Mouse (Mus musculus): Measurements from ENCODE around the gene Ptgr2. TPM values are rescaled to one million over a fixed set of nuclear protein-coding genes. Genes with fewer than 3 reads are reported as not detected.

Ptgr2 gene
- polyA plus RNA-seq, 1 experiment from 2014 or later, result 34.9 TPM

Other genes starting within 250 kb of the Ptgr2 start
- gene Acot4, start 246.9 kb upstream of the Ptgr2 start, polyA plus RNA-seq (2016; fragmentation: Nextera tagmentation; extraction: Ambion mirVana), result 6.4 and 6.6 TPM in 2 replicates
- not detected in 2 replicates for gene Gm49366, start 246.3 kb upstream of the Ptgr2 start, polyA plus RNA-seq (2016; fragmentation: Nextera tagmentation; extraction: Ambion mirVana)
- gene Acot3, start 233.1 kb upstream of the Ptgr2 start, polyA plus RNA-seq (2016; fragmentation: Nextera tagmentation; extraction: Ambion mirVana), result 2.9 and 3.6 TPM in 2 replicates
- not detected in 2 replicates for gene Acot5, start 215.9 kb upstream of the Ptgr2 start, polyA plus RNA-seq (2016; fragmentation: Nextera tagmentation; extraction: Ambion mirVana)
- gene Acot6, start 184.6 kb upstream of the Ptgr2 start, polyA plus RNA-seq (2016; fragmentation: Nextera tagmentation; extraction: Ambion mirVana), result 0.48 and 0.54 TPM in 2 replicates
- gene Dnal1, start 170.9 kb upstream of the Ptgr2 start, polyA plus RNA-seq (2016; fragmentation: Nextera tagmentation; extraction: Ambion mirVana), result 0.73 and 1.1 TPM in 2 replicates
- gene Pnma1, start 136.7 kb upstream of the Ptgr2 start, polyA plus RNA-seq (2016; fragmentation: Nextera tagmentation; extraction: Ambion mirVana), result 0.08 and 0.20 TPM in 2 replicates
- gene Elmsan1, start 66.4 kb upstream of the Ptgr2 start, polyA plus RNA-seq (2016; fragmentation: Nextera tagmentation; extraction: Ambion mirVana), result 6.9 and 8.0 TPM in 2 replicates
- gene Zfp410, start 31.6 kb downstream of the Ptgr2 start, polyA plus RNA-seq (2016; fragmentation: Nextera tagmentation; extraction: Ambion mirVana), result 51.0 and 51.9 TPM in 2 replicates
- gene Coq6, start 76.4 kb downstream of the Ptgr2 start, polyA plus RNA-seq (2016; fragmentation: Nextera tagmentation; extraction: Ambion mirVana), result 31.9 and 34.1 TPM in 2 replicates
- 2.3 and 2.4 TPM in 2 replicates for gene Fam161b, start 76.6 kb downstream of the Ptgr2 start, polyA plus RNA-seq (2016; fragmentation: Nextera tagmentation; extraction: Ambion mirVana)
- 11.5 and 12.0 TPM in 2 replicates for gene Entpd5, start 123.8 kb downstream of the Ptgr2 start, polyA plus RNA-seq (2016; fragmentation: Nextera tagmentation; extraction: Ambion mirVana)
- 0.51 and 0.78 TPM in 2 replicates for gene Bbof1, start 123.8 kb downstream of the Ptgr2 start, polyA plus RNA-seq (2016; fragmentation: Nextera tagmentation; extraction: Ambion mirVana)
- gene Rnf113a2, start 132.0 kb downstream of the Ptgr2 start, polyA plus RNA-seq (2016; fragmentation: Nextera tagmentation; extraction: Ambion mirVana), result 17.7 and 18.2 TPM in 2 replicates
- gene Aldh6a1, start 165.8 kb downstream of the Ptgr2 start, polyA plus RNA-seq (2016; fragmentation: Nextera tagmentation; extraction: Ambion mirVana), result 17.4 and 17.9 TPM in 2 replicates
- 15.3 and 15.5 TPM in 2 replicates for gene Lin52, start 166.2 kb downstream of the Ptgr2 start, polyA plus RNA-seq (2016; fragmentation: Nextera tagmentation; extraction: Ambion mirVana)